Mouse (Mus musculus): ENCODE results near the gene Stxbp6. TPM values are rescaled to one million over a fixed set of nuclear protein-coding genes. Genes with fewer than 3 reads are reported as not detected.
"Not testable (repeated sequence)": the region's sequence is repeated elsewhere in the genome, so short reads cannot be mapped to it uniquely, and the experiment has no call there.

Stxbp6 gene
- polyA plus RNA-seq (2015; fragmentation: Nextera tagmentation; extraction: Ambion mirVana) = 4.1 and 4.8 TPM in 2 replicates

DNA sequence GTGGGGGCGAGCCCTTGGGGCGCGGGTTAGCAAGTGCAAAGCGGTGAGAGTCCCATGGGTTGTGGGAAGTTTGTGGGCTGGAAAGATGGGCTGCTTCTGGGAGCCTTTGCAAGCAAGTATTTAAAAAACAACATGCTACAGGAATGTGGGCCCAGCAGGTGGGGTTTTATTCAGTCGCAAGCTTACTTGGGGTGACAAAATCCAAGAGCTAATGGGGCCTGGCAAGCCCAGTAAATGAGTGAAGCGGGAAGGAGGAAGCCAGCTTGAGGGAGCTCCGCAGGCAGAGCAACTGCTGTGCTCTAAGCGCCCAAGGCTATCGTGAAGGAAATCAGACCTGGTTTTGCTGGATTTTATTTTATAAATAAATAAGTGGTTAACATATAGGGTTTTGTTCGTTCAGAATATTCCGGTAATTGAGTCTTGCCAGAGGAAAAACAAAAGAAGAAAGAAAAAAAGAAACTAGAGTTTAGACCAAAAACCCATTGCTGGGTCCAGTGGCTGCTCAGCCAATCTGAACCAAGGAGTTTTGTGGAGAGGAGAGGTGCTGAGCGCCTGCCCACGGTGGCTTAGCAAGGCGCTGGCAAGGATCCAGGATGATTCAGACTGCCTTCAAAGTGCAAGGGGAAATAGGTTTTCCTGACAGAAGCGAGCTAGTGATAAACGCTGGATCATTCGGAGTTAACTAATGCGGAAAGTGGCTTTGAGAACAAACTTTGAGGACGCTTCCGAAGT is at the start of gene Stxbp6:
Stxbp6 (minus strand) TSS at position 99 of the 732 bp plus-strand sequence.
- Histone ChIP-seq H3K36me3 (replicated peaks) (no peaks in the 10 kb centered on the region), H3K4me3 (replicated peaks) (peak within 1 kb of the TSS; percentile 58), H3K9me3 (replicated peaks) (no peaks in the 10 kb centered on the region), H3K4me2 (peak within 1 kb of the TSS; percentile 59), H3K27ac (replicated peaks) (peak within 1 kb of the TSS; percentile 56), H3K9ac (peak within 1 kb of the TSS; percentile 32), H3K4me1 (replicated peaks) (no peaks in the 10 kb centered on the region), H3K27me3 (peaks cover 32% of the 10 kb centered on the region)
- WGBS (ENCODE audit: insufficient replicate concordance) = 3% methylated on average over 20 of the region's 20 CpGs
- ATAC-seq (ENCODE audit: insufficient read depth) = peak; percentile 14; the same call in 1 of the 2 replicates

- not testable (repeated sequence) for H3K36me3 ChIP-seq (replicated peaks); H3K4me2 ChIP-seq; H3K27ac ChIP-seq (replicated peaks); H3K4me3 ChIP-seq (replicated peaks); ATAC-seq (ENCODE audit: insufficient read depth); H3K9ac ChIP-seq; H3K9me3 ChIP-seq (replicated peaks); H3K4me1 ChIP-seq (replicated peaks); H3K27me3 ChIP-seq
- 31% methylated on average over 2 of the region's 2 CpGs for WGBS (ENCODE audit: insufficient replicate concordance)
Observed at GRCm38 (mm10) chr12:45102954-45103353, 28.4 kb upstream of the Stxbp6 start.

DNA sequence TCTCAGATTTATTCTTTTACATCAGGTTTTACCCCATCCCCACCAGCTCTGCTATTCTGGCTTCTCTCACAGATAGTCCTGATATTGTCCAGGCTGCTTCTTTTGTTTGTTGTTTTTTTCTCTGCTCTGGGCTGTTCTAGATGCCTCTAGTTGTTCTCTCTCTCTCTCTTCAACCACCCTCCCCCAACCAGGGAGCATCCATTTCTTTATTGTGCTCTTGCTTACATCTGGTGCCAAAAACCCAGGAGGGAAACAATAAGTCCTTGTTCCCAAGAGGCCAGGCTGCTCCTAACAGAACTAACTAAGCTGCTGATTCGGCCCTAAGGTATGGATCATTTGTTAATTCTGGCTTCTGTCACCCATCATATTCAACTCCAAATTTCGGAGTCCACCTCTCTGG is 19.2 kb upstream of the Stxbp6 start:
- Histone ChIP-seq H3K9ac (no peak overlapping the region), H3K4me1 (replicated peaks) (no peaks in the 10 kb centered on the region), H3K9me3 (replicated peaks) (no peaks in the 10 kb centered on the region), H3K27me3 (no peaks in the 10 kb centered on the region), H3K36me3 (replicated peaks) (no peaks in the 10 kb centered on the region), H3K27ac (replicated peaks) (no peak overlapping the region), H3K4me2 (no peak overlapping the region), H3K4me3 (replicated peaks) (no peak overlapping the region)
- 29% methylated on average over 2 of the region's 2 CpGs for WGBS (ENCODE audit: insufficient replicate concordance)
- no peak for ATAC-seq (ENCODE audit: insufficient read depth)

DNA sequence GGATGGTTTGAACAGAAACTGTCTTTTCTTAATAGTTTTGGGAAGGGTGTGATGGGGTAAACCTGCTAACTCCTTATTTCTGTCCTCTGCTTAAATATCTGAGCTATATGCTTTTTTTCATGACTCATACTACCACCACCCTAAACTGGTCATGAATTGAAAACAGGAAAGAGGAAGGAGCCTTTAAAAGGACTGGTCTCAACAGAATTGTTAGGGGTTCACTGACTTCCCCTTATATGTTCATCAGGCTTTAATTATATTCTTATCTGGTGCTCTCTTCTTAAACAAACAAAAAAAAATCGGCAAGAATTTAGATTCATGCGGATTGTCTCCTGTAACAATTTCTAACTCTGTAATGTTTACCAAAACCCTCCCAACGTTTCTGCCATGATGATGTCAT is 17.9 kb upstream of the Stxbp6 start:
- no peaks in the 10 kb centered on the region for H3K36me3 ChIP-seq (replicated peaks)
- no peak for ATAC-seq (ENCODE audit: insufficient read depth)
- H3K9me3 ChIP-seq (replicated peaks) = no peaks in the 10 kb centered on the region
- H3K4me3 ChIP-seq (replicated peaks) = no peak overlapping the region
- WGBS (ENCODE audit: insufficient replicate concordance) = 35% methylated on average over 3 of the region's 3 CpGs
- no peaks in the 10 kb centered on the region for H3K4me1 ChIP-seq (replicated peaks)
- no peaks in the 10 kb centered on the region for H3K27me3 ChIP-seq
- H3K9ac ChIP-seq = no peak overlapping the region
- H3K4me2 ChIP-seq = no peak overlapping the region
- no peak overlapping the region for H3K27ac ChIP-seq (replicated peaks)

DNA sequence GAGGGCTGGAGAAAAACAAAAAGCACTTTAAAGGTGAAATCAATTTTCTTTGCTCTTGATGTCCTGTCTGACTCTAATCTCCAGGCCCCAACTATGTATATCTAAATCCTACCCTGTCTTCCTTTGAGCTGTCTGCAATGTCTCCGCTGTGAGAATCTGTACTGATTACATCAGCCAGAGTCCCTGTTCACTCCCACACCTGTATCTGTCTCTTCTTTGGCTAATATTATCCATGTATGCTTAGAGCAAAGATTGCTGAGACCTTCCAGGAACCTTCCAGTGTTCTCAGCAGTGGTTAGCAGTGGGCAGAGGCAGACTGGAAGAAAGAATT is 8.6 kb upstream of the Stxbp6 start:
- Histone ChIP-seq H3K27ac (replicated peaks) (no peak overlapping the region), H3K36me3 (replicated peaks) (no peaks in the 10 kb centered on the region), H3K4me3 (replicated peaks) (no peak overlapping the region), H3K9ac (no peak overlapping the region), H3K9me3 (replicated peaks) (no peaks in the 10 kb centered on the region), H3K4me1 (replicated peaks) (peaks cover 3% of the 10 kb centered on the region; the same call in 1 of the 2 replicates), H3K27me3 (no peaks in the 10 kb centered on the region), H3K4me2 (no peak overlapping the region)
- 45% methylated on average over 1 of the region's 1 CpGs for WGBS (ENCODE audit: insufficient replicate concordance)
- ATAC-seq (ENCODE audit: insufficient read depth) = no peak

DNA sequence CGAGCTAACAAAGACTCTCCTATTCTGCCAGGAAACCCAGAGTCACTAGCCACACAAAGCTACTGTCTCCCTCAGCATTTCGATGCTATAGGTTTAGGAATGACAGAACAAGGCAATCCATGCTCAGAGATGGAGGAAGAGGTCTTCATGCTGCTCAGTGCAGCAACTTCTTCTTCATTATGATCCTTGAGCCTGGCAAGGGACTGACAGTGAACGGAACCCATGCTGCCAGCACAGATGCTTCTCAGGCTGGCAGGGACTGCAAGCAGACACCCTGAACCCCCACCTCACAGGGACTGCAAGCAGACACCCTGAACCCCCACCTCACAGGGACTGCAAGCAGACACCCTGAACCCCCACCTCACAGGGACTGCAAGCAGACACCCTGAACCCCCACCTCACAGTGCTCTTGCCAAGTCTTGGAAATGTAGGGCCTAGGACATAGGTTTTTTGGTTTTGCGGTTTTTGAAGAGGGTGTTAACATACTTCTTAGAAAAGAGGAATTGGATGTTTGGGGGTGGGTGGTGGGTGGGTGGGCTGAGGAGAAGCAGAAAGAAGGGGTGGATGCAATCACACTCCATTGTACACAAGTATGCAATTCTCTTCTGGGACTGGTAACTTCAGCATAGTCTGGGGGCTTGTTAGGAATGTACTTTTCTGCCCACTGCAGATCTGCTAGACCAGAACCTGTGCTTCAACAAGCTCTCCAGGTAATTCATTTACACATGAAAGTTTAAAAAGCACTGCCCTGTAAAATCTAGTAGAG is 8.1 kb upstream of the Stxbp6 start:
- WGBS (ENCODE audit: insufficient replicate concordance) = 43% methylated on average over 4 of the region's 4 CpGs
- Histone ChIP-seq H3K27ac (replicated peaks) (no peak overlapping the region), H3K4me2 (no peak overlapping the region), H3K4me3 (replicated peaks) (no peak overlapping the region), H3K9me3 (replicated peaks) (no peaks in the 10 kb centered on the region), H3K4me1 (replicated peaks) (peaks cover 3% of the 10 kb centered on the region; the same call in 1 of the 2 replicates), H3K27me3 (no peaks in the 10 kb centered on the region), H3K36me3 (replicated peaks) (no peaks in the 10 kb centered on the region), H3K9ac (no peak overlapping the region)
- no peak for ATAC-seq (ENCODE audit: insufficient read depth)

DNA sequence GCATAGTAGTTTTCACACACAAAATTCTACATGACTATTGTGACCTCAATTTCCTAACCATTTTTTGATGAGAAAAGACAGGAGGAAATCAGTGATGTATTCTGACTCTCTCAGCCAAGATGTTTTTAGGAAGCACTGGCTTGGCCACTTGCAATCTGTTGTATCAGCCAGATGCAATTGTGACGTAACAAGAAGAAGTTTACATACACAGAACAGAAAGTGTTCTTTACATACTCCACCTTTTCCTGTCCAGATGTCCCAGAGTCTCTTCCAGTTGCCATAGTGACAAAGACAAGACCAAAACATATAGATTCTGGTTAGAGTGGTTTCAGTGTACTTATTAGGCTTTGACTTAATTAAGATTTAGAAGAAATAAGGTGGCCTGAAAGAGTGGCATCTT is 7.1 kb upstream of the Stxbp6 start:
- H3K27ac ChIP-seq (replicated peaks) = no peak overlapping the region
- H3K4me1 ChIP-seq (replicated peaks) = peaks cover 3% of the 10 kb centered on the region; the same call in 1 of the 2 replicates
- H3K36me3 ChIP-seq (replicated peaks) = no peaks in the 10 kb centered on the region
- H3K4me2 ChIP-seq = no peak overlapping the region
- ATAC-seq (ENCODE audit: insufficient read depth) = no peak
- no peaks in the 10 kb centered on the region for H3K27me3 ChIP-seq
- no peak overlapping the region for H3K4me3 ChIP-seq (replicated peaks)
- H3K9me3 ChIP-seq (replicated peaks) = no peaks in the 10 kb centered on the region
- H3K9ac ChIP-seq = no peak overlapping the region
- 29% methylated on average over 1 of the region's 1 CpGs for WGBS (ENCODE audit: insufficient replicate concordance)

DNA sequence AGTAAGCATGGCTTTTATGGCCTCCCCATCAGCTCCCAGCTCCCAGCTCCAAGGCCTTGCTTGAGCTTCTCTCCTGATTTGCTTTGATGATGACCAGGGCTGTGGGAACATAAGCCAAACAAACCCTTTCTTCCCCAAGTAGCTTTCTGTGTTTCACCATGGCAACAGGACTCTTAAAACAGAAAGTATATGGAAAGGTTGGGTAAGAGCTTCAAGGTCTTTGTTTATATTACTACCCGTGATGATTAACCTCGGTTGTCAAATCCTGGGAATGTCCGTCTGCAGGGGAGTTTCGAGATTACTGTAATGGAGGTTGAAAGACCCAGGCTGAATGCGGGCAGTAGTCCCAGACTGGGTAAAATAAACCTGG is 6.2 kb upstream of the Stxbp6 start:
- Histone ChIP-seq H3K27me3 (peaks cover 2% of the 10 kb centered on the region), H3K36me3 (replicated peaks) (no peaks in the 10 kb centered on the region), H3K4me3 (replicated peaks) (no peak overlapping the region), H3K9ac (no peak overlapping the region), H3K4me2 (no peak overlapping the region), H3K27ac (replicated peaks) (no peak overlapping the region), H3K9me3 (replicated peaks) (no peaks in the 10 kb centered on the region), H3K4me1 (replicated peaks) (peaks cover 3% of the 10 kb centered on the region; the same call in 1 of the 2 replicates)
- no peak for ATAC-seq (ENCODE audit: insufficient read depth)
- 51% methylated on average over 5 of the region's 5 CpGs for WGBS (ENCODE audit: insufficient replicate concordance)

DNA sequence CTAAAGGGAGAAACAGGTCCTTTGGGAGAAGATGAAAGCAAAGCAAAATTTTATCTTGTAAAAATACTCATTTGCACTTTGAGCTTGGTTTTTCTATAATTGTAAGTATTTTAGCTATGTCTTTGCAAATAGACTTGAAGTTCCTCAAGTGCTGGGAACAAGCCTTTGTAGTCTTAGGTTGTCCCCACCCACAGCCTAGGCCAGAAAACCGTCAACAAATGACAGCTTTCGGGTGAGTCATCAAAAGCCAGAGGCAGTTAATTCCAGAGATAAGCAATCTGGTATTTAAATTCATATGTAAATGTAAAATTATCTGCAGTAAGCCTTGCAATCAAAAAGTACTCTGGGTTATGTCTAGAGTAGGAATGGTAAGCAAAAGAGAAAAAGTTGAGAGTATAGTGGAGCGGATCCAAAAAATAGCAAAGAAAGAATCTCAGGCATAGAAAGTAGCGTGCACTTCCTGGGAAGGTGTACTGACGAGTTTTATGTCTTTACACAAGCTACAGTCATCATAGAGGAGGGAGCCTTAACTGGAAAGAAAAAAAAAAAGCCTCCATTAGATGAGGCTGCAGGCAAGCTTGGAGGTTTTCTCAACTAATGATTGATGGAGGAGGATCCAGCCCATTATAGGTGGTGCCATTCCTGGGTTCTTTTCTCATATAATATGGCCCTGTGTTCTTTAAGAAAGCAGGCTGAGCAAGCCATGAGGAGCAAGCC is 5.7 kb upstream of the Stxbp6 start:
- no peak overlapping the region for H3K4me3 ChIP-seq (replicated peaks)
- no peak overlapping the region for H3K4me2 ChIP-seq
- H3K4me1 ChIP-seq (replicated peaks) = peaks cover 3% of the 10 kb centered on the region; the same call in 1 of the 2 replicates
- no peak overlapping the region for H3K27ac ChIP-seq (replicated peaks)
- peaks cover 7% of the 10 kb centered on the region for H3K27me3 ChIP-seq
- no peak overlapping the region for H3K9ac ChIP-seq
- no peak for ATAC-seq (ENCODE audit: insufficient read depth)
- H3K36me3 ChIP-seq (replicated peaks) = no peaks in the 10 kb centered on the region
- 49% methylated on average over 5 of the region's 5 CpGs for WGBS (ENCODE audit: insufficient replicate concordance)
- no peaks in the 10 kb centered on the region for H3K9me3 ChIP-seq (replicated peaks)

- peaks cover 3% of the 10 kb centered on the region; the same call in 1 of the 2 replicates for H3K4me1 ChIP-seq (replicated peaks)
- 44% methylated on average over 11 of the region's 11 CpGs for WGBS (ENCODE audit: insufficient replicate concordance)
- H3K9me3 ChIP-seq (replicated peaks) = no peaks in the 10 kb centered on the region
- no peak overlapping the region for H3K4me3 ChIP-seq (replicated peaks)
- no peak for ATAC-seq (ENCODE audit: insufficient read depth)
- peaks cover 32% of the 10 kb centered on the region for H3K27me3 ChIP-seq
- H3K9ac ChIP-seq = no peak overlapping the region
- H3K36me3 ChIP-seq (replicated peaks) = no peaks in the 10 kb centered on the region
- H3K4me2 ChIP-seq = peak overlapping the region; percentile 59
- no peak overlapping the region for H3K27ac ChIP-seq (replicated peaks)
Observed at GRCm38 (mm10) chr12:45075631-45076030, 1.1 kb upstream of the Stxbp6 start.

DNA sequence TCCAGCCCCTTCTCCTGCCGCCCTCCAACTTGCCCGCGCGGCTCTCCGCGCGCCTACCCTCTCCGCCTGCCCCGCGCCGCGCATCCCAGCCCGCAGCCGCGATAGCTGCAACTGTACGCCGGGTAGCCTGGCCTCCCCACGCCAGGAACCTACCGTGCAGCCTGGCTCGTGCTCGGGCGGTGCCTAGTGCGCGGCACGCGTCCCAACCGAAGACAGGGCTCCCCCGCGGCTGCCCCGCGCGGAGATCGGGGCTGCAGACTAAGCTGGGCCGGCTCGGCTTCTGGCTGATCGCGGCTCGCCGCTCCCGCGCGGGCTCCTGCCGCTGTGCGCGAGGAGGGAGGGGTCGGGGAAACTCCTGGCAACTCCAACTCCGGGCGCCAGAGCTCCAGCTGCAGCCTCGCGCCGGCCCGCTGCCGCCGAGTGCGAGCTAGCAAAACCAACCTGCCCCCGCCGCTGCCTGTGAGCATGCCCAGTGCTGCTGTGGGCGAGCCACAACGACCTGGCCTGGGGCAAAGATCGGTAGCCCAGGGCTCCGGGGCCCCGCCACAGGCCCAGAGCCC is 387 bp downstream of the Stxbp6 start:
- peak overlapping the region; percentile 32 for H3K9ac ChIP-seq
- ATAC-seq (ENCODE audit: insufficient read depth) = peak; percentile 71
- H3K36me3 ChIP-seq (replicated peaks) = no peaks in the 10 kb centered on the region
- under 1% methylated on average over 62 of the region's 62 CpGs for WGBS (ENCODE audit: insufficient replicate concordance)
- H3K4me1 ChIP-seq (replicated peaks) = no peaks in the 10 kb centered on the region
- H3K4me2 ChIP-seq = peak overlapping the region; percentile 59
- H3K27ac ChIP-seq (replicated peaks) = peak overlapping the region; percentile 56
- H3K9me3 ChIP-seq (replicated peaks) = no peaks in the 10 kb centered on the region
- H3K27me3 ChIP-seq = peaks cover 32% of the 10 kb centered on the region
- peak overlapping the region; percentile 58 for H3K4me3 ChIP-seq (replicated peaks)

Data from liver, embryonic 15.5 days (tissue).